Mouse (Mus musculus) limb, embryonic 12.5 days (tissue): ENCODE measurements at regions not wholly inside any gene's neighbourhood (a gene's known extent, or its start where the extent isn't known, plus 50 kb on each side); places are given as distances from the start of the nearest gene placed in this dataset.

Source experiments
- ATAC-seq: fragments of 200-750 bp; cut with Nextera tagmentation; 2 replicates; pipeline ENCODE4 v1.8.0; 2017; ENCODE audit warnings: low read depth, moderate TSS enrichment; ENCODE audit not compliant: insufficient number of reproducible peaks, insufficient read depth, low FRiP score, low TSS enrichment
- H3K27ac ChIP-seq: fragments of 300-500 bp; sonication (generic); 2 replicates; pipeline ENCODE4 v1.5.1; 2016; ENCODE audit warnings: mild to moderate bottlenecking, moderate library complexity
- H3K27me3 ChIP-seq: fragments of 300-500 bp; sonication (generic); 2 replicates; pipeline ENCODE4 v1.6.1; 2016; ENCODE audit warnings: mild to moderate bottlenecking, moderate library complexity
- H3K36me3 ChIP-seq: fragments of 300-500 bp; sonication (generic); 2 replicates; pipeline ENCODE4 v1.6.1; 2016; ENCODE audit warnings: mild to moderate bottlenecking, moderate library complexity
- H3K4me1 ChIP-seq: fragments of 300-500 bp; sonication (generic); replicated peaks from 2 replicates; pipeline ENCODE4 v1.6.1; 2016
- H3K4me2 ChIP-seq: fragments of 300-500 bp; sonication (generic); 2 replicates; pipeline ENCODE4 v1.6.1; 2016; ENCODE audit warnings: mild to moderate bottlenecking, moderate library complexity
- H3K4me3 ChIP-seq: fragments of 300-500 bp; sonication (generic); replicated peaks from 2 replicates; pipeline ENCODE4 v1.5.1; 2016; ENCODE audit warnings: mild to moderate bottlenecking
- H3K9ac ChIP-seq: fragments of 300-500 bp; sonication (generic); replicated peaks from 2 replicates; pipeline ENCODE4 v1.6.1; 2016; ENCODE audit warnings: mild to moderate bottlenecking, moderate library complexity
- H3K9me3 ChIP-seq: fragments of 300-500 bp; sonication (generic); 2 replicates; pipeline ENCODE4 v1.6.1; 2016; ENCODE audit warnings: mild to moderate bottlenecking, moderate library complexity
- whole genome bisulfite sequencing: fragments of 180-500 bp; shearing (Covaris S2); methylation state at CpG from one replicate; pipeline ENCODE4 v1.1.7; 2016; 5-methylcytosine and 5-hydroxymethylcytosine counted together

DNA sequence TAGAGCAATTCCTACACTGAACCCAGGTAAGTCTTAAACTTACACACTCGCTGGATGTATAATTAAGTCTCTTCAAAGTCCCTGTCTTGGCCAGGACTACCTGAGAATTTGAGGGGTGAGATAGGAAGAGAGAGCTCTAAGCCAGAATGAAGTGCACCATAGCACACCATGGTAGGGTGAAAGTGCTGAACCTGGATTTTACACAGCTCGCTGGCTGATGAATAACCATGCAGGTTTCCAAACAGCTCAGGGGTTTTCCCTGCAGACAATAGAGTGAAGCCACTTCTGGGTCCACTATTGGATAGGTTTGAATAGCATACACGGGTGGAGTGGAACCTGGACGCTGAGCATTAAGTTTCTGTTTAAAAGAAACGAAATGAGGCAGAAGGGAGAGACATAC lies 180.7 kb upstream of the Plxna2 start:
- H3K4me1 ChIP-seq, result no peaks in the 10 kb centered on the region; the same call in 1 of the 2 replicates
- WGBS, result 78% methylated on average over 5 of the region's 5 CpGs
- H3K27ac ChIP-seq, result no peak overlapping the region
- ATAC-seq, result no peak
- H3K4me2 ChIP-seq, result no peak overlapping the region
- H3K36me3 ChIP-seq, result no peaks in the 10 kb centered on the region
- no peaks in the 10 kb centered on the region for H3K27me3 ChIP-seq
- H3K4me3 ChIP-seq, result no peak overlapping the region
- H3K9me3 ChIP-seq, result no peaks in the 10 kb centered on the region
- H3K9ac ChIP-seq, result no peak overlapping the region

DNA sequence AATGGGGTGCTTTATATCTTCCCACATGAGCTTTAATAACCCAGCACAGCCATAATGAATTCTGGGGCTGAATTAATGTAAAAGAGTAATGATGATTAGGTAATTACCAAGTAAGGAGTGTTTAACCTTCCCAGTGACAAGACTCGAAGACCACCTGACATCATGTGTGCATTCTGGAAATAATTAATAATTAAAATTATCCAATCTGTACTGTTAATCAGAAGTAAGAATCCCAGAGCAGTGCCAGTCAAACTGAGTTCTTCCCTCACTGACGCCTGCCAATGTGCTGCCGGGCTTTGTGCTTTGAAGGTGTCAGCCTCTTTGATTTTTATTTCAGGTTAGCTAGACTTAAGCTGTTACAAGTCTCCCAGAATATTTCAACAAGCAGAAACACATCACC lies 183.0 kb upstream of the Plxna2 start:
- WGBS, result 26% methylated on average over 3 of the region's 3 CpGs
- H3K27ac ChIP-seq, result no peak overlapping the region
- no peak overlapping the region for H3K4me2 ChIP-seq
- no peak overlapping the region for H3K9ac ChIP-seq
- no peak overlapping the region for H3K4me3 ChIP-seq
- no peaks in the 10 kb centered on the region for H3K36me3 ChIP-seq
- no peaks in the 10 kb centered on the region; the same call in 1 of the 2 replicates for H3K4me1 ChIP-seq
- H3K9me3 ChIP-seq, result no peaks in the 10 kb centered on the region
- no peaks in the 10 kb centered on the region for H3K27me3 ChIP-seq
- ATAC-seq, result no peak

- H3K9ac ChIP-seq, result no peak overlapping the region
- no peaks in the 10 kb centered on the region for H3K9me3 ChIP-seq
- ATAC-seq, result no peak
- no peaks in the 10 kb centered on the region for H3K36me3 ChIP-seq
- no peaks in the 10 kb centered on the region for H3K27me3 ChIP-seq
- no peak overlapping the region for H3K4me2 ChIP-seq
- peaks cover 3% of the 10 kb centered on the region; the same call in 1 of the 2 replicates for H3K4me1 ChIP-seq
- H3K27ac ChIP-seq, result no peak overlapping the region
- no peak overlapping the region for H3K4me3 ChIP-seq
- WGBS, result 75% methylated on average over 3 of the region's 3 CpGs
Observed at GRCm38 (mm10) chr1:194428586-194428985, 189.4 kb upstream of the Plxna2 start.

DNA sequence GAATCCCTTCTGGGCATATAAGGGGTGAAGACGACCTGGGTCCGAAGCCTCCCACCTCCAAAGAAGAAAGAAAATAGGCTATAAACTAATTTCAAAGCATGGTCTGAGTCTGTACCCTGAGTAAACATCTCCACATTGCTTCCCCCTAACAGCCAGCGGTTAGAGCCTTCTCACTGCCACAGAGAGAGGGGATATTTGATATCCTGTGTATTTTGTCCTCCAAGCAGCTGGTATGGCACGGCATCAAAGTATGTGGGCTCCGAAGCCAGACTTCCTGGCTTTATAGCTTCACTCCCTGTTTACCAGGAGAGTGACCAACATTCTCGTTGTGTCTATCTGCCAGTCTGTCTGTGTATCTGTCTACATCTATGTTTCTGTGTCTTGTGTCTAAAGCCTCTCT lies 191.7 kb upstream of the Plxna2 start:
- ATAC-seq, result no peak
- Histone ChIP-seq H3K27me3 (no peaks in the 10 kb centered on the region), H3K4me1 (peaks cover 3% of the 10 kb centered on the region; the same call in 1 of the 2 replicates), H3K4me2 (no peak overlapping the region), H3K4me3 (no peak overlapping the region), H3K9me3 (no peaks in the 10 kb centered on the region), H3K27ac (no peak overlapping the region), H3K9ac (no peak overlapping the region), H3K36me3 (no peaks in the 10 kb centered on the region)
- WGBS, result 43% methylated on average over 6 of the region's 6 CpGs

DNA sequence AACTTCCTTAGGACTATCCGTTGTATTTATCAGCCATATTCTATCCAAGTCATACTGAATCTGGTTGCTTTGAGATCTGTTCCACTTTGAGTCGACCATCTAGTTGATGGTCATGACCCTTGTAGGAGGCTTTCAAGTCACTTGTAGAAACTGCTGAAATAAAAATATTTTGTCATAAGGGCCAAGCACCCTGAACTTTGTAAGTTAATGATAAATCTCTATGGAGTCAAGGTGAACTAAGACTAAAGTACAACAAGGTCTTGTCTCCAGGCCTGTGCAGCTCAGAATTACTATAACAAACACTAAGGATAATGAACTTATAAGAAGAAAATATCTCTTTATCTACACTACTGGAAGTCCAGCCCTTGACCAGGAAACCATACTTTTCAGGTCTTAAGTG lies 193.8 kb upstream of the Plxna2 start:
- ATAC-seq, result no peak
- no peak overlapping the region for H3K4me2 ChIP-seq
- H3K27me3 ChIP-seq, result 0 out of 2 replicates have a peak, but pooled peaks cover 2% of the 10 kb centered on the region
- no peaks in the 10 kb centered on the region for H3K36me3 ChIP-seq
- H3K9me3 ChIP-seq, result no peaks in the 10 kb centered on the region
- H3K4me1 ChIP-seq, result peaks cover 3% of the 10 kb centered on the region; the same call in 1 of the 2 replicates
- 87% methylated on average over 2 of the region's 2 CpGs for WGBS
- H3K9ac ChIP-seq, result no peak overlapping the region
- no peak overlapping the region for H3K4me3 ChIP-seq
- H3K27ac ChIP-seq, result no peak overlapping the region

- WGBS, result 21% methylated on average over 5 of the region's 5 CpGs
- peaks cover 5% of the 10 kb centered on the region for H3K4me1 ChIP-seq
- H3K27me3 ChIP-seq, result no peaks in the 10 kb centered on the region
Observed at GRCm38 (mm10) chr1:194412193-194412592, 205.8 kb upstream of the Plxna2 start.

DNA sequence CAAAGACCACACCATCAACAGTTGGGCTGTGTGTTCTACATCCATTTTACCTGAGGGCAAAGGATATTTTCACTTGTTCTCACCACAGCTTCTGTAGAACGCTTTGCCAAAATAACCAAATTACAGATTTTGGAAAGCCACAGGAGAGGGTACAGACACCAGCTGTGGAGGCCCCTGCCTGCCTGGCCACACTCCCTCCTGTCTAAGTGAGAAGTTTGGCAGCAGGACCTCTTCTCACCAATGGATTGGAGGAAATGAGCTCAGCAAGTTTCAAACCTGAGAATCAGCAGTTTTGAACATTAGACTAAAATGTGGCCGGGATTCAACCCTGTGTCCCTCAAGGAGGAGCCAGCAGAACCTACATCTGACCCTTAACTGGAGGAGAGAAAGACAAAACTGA lies 206.2 kb upstream of the Plxna2 start:
- H3K4me1 ChIP-seq, result peaks cover 5% of the 10 kb centered on the region
- H3K4me3 ChIP-seq, result no peak overlapping the region
- H3K9me3 ChIP-seq, result no peaks in the 10 kb centered on the region
- no peaks in the 10 kb centered on the region for H3K27me3 ChIP-seq
- ATAC-seq, result no peak
- no peak overlapping the region for H3K4me2 ChIP-seq
- H3K36me3 ChIP-seq, result no peaks in the 10 kb centered on the region
- no peak overlapping the region for H3K9ac ChIP-seq
- 48% methylated on average over 2 of the region's 2 CpGs for WGBS
- H3K27ac ChIP-seq, result no peak overlapping the region

More at GRCm38 (mm10) chr1:194412193-194412592, 205.8 kb upstream of the Plxna2 start:
- no peak overlapping the region for H3K4me2 ChIP-seq
- no peak overlapping the region for H3K4me3 ChIP-seq
- no peaks in the 10 kb centered on the region for H3K36me3 ChIP-seq
- H3K27ac ChIP-seq, result no peak overlapping the region
- no peaks in the 10 kb centered on the region for H3K9me3 ChIP-seq
- ATAC-seq, result no peak
- no peak overlapping the region for H3K9ac ChIP-seq

- no peaks in the 10 kb centered on the region for H3K27me3 ChIP-seq
- no peak for ATAC-seq
- H3K27ac ChIP-seq, result no peak overlapping the region
- no peaks in the 10 kb centered on the region for H3K9me3 ChIP-seq
- no peak overlapping the region for H3K9ac ChIP-seq
- H3K4me1 ChIP-seq, result no peaks in the 10 kb centered on the region
- no peak overlapping the region for H3K4me2 ChIP-seq
- no peak overlapping the region for H3K4me3 ChIP-seq
- no peaks in the 10 kb centered on the region for H3K36me3 ChIP-seq
Observed at GRCm38 (mm10) chr1:194399281-194399680, 218.7 kb upstream of the Plxna2 start.

DNA sequence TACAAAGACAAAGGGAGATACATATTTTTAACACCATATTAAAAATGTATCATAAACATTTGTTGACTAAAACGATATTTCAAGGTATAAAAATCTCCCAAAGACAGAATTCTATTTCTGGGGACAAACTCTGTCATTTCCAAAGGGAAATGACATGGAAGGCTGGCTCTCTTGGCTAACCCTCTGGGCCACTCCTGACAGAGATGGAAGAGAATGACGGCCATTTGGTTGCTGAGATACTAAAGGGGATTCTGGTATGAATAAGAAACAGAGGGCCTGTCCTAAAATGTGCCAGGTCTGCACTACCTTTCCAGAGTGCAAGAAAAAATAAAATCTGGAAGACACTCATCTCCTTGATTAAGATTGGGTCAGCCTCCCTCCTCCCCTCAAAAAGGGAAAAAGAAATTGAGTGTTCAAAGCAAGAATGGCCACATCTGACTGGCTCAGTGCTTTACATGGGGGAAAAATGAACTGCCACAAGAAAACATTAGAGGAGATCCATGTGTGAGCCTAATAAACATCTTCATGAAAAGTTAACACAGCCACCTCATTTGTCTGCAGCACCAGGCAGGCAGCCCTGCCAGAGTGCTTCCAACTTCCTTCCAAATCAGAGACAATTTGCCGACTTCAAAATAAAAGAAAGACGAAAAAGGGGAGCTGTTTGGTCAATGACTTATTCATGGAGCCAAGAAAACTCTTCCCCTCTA lies 221.1 kb upstream of the Plxna2 start:
- Histone ChIP-seq H3K4me1 (no peaks in the 10 kb centered on the region), H3K4me3 (no peak overlapping the region), H3K9me3 (no peaks in the 10 kb centered on the region), H3K9ac (no peak overlapping the region), H3K27ac (no peak overlapping the region), H3K27me3 (no peaks in the 10 kb centered on the region), H3K4me2 (no peak overlapping the region), H3K36me3 (no peaks in the 10 kb centered on the region)
- ATAC-seq, result no peak
- 69% methylated on average over 4 of the region's 4 CpGs for WGBS

DNA sequence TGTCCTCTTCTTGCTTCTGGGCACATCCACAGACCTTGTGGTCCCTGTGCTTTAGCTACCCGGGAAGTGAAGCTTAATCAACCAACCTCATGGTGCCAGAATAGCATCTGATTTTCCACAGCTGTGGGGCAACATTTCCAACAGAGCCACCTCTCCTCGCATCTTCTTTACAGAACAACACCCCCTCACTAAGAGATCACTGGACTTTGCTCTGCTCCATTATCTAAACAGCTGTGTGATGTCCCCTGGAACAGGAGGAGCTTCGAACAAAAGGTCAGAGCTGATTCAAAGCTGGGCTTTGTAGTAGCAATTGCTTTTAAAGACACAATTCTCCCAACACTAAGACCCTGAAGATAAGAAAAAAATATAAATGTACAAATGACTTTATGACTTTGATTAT lies 224.3 kb upstream of the Plxna2 start:
- no peaks in the 10 kb centered on the region for H3K9me3 ChIP-seq
- no peaks in the 10 kb centered on the region for H3K27me3 ChIP-seq
- H3K4me3 ChIP-seq, result no peak overlapping the region
- H3K9ac ChIP-seq, result no peak overlapping the region
- no peak overlapping the region for H3K4me2 ChIP-seq
- no peak for ATAC-seq
- no peak overlapping the region for H3K27ac ChIP-seq
- 61% methylated on average over 3 of the region's 3 CpGs for WGBS
- no peaks in the 10 kb centered on the region for H3K4me1 ChIP-seq
- H3K36me3 ChIP-seq, result no peaks in the 10 kb centered on the region

DNA sequence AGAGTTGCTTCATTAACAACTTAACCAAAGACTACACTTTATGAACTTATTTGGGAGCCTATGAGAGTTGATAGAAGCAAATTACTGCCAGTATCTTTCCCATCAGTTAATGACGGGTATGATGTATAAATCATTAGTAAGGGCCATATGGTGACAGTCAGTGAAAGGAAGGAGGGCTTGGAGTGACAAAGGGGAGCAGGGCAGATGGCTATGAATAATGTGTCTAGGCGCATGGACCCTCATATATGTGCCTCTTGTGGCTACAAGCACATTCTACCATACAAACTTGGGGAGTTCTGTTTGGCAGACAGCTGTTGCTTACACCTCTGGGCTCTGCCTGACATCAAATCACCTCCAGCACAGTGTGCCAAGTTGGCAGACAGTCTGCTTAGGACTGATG lies 227.8 kb upstream of the Plxna2 start:
- Histone ChIP-seq H3K36me3 (no peaks in the 10 kb centered on the region), H3K27ac (no peak overlapping the region), H3K9ac (no peak overlapping the region), H3K4me1 (no peaks in the 10 kb centered on the region), H3K4me2 (no peak overlapping the region), H3K9me3 (no peaks in the 10 kb centered on the region), H3K27me3 (no peaks in the 10 kb centered on the region), H3K4me3 (no peak overlapping the region)
- no peak for ATAC-seq
- WGBS, result 69% methylated on average over 2 of the region's 2 CpGs

DNA sequence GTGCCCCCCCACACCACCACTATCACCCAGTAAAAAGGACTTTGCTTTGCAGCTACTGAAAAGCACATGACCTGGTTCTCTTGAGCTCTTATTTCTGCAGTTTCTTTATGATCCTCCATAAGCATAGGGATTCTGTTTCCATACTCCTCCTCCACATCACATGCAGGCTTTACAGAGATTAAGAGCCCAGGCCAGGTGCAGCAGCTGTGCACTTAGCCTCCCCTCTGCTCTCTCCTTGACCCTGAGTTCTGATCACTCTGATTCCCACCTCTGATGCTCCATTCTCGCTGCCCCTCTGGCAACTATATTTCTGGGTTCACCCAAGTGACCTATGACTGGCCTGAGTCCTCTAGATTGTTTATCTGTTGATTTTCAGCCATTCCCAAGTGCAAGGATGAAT lies 239.9 kb upstream of the Plxna2 start:
- H3K36me3 ChIP-seq, result no peaks in the 10 kb centered on the region
- H3K27ac ChIP-seq, result no peak overlapping the region
- H3K4me1 ChIP-seq, result no peaks in the 10 kb centered on the region; the same call in 1 of the 2 replicates
- no peaks in the 10 kb centered on the region for H3K9me3 ChIP-seq
- ATAC-seq, result no peak
- no peak overlapping the region for H3K9ac ChIP-seq
- no peaks in the 10 kb centered on the region for H3K27me3 ChIP-seq
- no peak overlapping the region for H3K4me3 ChIP-seq
- no peak overlapping the region for H3K4me2 ChIP-seq
- 58% methylated on average over 1 of the region's 1 CpGs for WGBS
